Mouse (Mus musculus) brain, embryonic 14.5 days (tissue): ENCODE results near the gene Tet2.

Experiments used
- CTCF ChIP-seq: fragments of 200-500 bp; IDR thresholded peaks from 2 replicates; pipeline ENCODE4 v1.5.1; 2012; ENCODE audit warnings: inconsistent platforms, mild to moderate bottlenecking, moderate library complexity, borderline replicate concordance; ENCODE audit not compliant: insufficient read depth, insufficient read length; ENCODE audit errors: extremely low read depth
- POLR2A ChIP-seq: fragments of 200-500 bp; IDR thresholded peaks from 2 replicates; pipeline ENCODE4 v1.6.1; 2012; ENCODE audit warnings: mild to moderate bottlenecking, inconsistent platforms, borderline replicate concordance; ENCODE audit not compliant: poor library complexity, insufficient read depth, insufficient read length, severe bottlenecking; ENCODE audit errors: extremely low read depth

DNA sequence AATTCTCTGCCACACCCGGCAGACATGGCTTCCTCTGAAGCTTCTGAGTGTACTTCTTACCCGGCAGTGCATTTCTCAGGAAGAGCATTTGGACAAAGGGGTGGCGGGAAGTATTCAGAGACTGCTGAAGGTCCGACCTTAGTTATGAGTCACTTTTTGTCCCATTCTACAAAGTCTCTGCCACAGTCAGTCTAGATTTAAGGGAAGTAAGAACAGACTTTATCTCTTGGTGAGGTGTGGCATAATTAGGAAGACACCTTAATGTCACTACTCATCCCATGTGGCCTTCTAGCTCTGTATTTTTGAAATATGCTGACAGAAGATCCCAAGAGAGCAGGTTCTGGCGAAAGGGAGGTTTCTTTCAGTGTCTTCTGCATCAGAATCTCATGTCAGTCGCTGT lies 30.0 kb upstream of the Tet2 start:
- no peak for TF ChIP-seq POLR2A
- TF ChIP-seq CTCF: no peak
